Mouse (Mus musculus): ENCODE data around the gene Fam72a.

Gene Fam72a

GRCm38 (mm10) chr1:131527281-131528080 is at the start of gene Fam72a, which contains the start of gene Srgap2:
TSS of gene Fam72a (plus strand) at chr1:131527903.
TSS of gene Srgap2 (minus strand) at chr1:131527352.
- peak; percentile 97 to 98 for DNase-seq

GRCm38 (mm10) chr1:131478770-131479305 is 48.9 kb upstream of the Fam72a start:
- DNase-seq = no peak

GRCm38 (mm10) chr1:131481391-131481790 is 46.3 kb upstream of the Fam72a start:
- DNase-seq = no peak

GRCm38 (mm10) chr1:131482242-131482641 is 45.5 kb upstream of the Fam72a start:
- peak in 1 of 2 experiments; percentile 32 for DNase-seq

DNA sequence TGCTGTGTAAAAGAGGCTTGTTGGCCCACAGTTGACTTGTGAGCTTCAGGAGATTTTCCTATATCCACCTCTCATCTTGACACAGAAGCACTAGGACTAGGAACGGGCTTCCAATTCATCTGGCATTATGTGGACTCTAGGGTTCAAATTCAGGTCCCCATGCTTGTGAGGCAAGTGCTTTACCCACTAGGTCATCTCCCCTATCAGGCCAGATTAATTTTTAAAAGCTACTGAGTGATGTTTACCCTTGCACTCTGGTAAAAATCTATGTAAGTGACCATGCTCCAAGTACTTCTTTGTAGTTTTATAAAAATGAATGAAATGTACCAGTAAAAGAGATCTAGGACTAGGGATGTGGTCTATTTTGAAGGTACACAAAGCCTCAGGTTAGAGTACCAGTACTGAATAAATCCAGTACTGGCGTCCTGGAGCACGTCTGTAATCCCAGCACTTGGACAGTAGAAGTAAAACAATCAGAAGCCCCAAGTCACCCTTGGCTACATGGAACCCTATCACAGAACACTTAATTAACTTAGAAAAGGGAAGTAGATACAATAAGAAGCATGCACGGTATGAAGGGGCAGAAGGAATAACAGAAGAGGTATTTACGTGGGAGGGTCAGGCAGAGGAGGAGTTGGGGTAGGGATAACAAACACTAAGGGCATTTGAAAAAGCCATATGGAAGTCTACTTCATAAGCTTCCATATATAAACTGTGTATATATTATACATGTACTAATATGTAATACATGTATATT is 41.4 kb upstream of the Fam72a start:
- no peak for DNase-seq

DNA sequence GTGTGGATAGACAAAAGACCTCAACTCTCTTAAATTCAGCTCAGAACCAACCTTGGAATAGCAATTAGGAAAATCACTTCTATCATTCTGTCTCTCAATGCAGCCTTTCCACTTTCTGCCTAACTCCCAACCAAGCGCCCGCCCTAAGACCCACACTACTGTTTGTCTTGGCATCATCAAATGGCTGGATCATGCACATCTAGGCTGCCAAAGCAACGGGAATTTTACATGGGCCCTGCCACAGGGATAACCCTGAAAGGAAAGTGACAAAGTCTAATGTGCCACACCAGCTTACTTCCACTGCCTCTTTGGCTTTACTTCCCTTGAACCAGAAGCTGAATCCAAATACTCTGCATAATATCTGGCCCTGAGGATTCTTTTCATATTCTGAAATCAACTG is 38.4 kb upstream of the Fam72a start:
- no peak for DNase-seq

DNA sequence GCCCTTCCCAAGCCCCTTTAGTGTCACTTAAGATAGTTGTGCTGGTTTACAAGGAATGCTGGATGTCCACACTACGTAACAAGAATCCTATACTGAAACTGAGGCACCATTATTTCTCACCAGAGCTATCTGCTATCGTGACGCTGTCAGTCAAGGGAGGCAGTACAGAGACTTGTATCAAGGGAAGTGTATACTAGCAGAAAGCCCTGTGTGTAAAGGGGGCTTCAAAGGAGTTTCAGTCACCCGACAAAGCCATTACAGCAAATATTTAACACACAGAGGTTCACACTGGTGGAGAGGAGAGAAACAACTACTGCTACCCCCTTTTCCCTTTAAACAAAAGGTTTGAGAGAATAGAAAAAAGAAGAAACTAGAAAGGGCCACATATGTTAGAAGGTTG is 36.1 kb upstream of the Fam72a start:
- DNase-seq = no peak

GRCm38 (mm10) chr1:131492360-131492759 is 35.3 kb upstream of the Fam72a start:
- peak; percentile 33 to 57 for DNase-seq

GRCm38 (mm10) chr1:131493966-131494898 is 33.5 kb upstream of the Fam72a start:
- peak; percentile 41 to 64 for DNase-seq

- DNase-seq = no peak
These were observed 29.5 kb upstream of the Fam72a start for GRCm38 (mm10) chr1:131498231-131498630.

- no peak for DNase-seq
These were observed 26.0 kb upstream of the Fam72a start for GRCm38 (mm10) chr1:131501681-131502080.

- DNase-seq = no peak
These were observed 16.6 kb upstream of the Fam72a start for GRCm38 (mm10) chr1:131511131-131511530.

- DNase-seq = no peak
These were observed 15.8 kb upstream of the Fam72a start for GRCm38 (mm10) chr1:131511661-131512500.

GRCm38 (mm10) chr1:131513136-131513535 is 14.6 kb upstream of the Fam72a start:
- DNase-seq = peak; percentile 48 to 76

- no peak for DNase-seq
These were observed 13.5 kb upstream of the Fam72a start for GRCm38 (mm10) chr1:131514197-131514596.

GRCm38 (mm10) chr1:131516588-131516987 is 11.1 kb upstream of the Fam72a start:
- no peak for DNase-seq

DNA sequence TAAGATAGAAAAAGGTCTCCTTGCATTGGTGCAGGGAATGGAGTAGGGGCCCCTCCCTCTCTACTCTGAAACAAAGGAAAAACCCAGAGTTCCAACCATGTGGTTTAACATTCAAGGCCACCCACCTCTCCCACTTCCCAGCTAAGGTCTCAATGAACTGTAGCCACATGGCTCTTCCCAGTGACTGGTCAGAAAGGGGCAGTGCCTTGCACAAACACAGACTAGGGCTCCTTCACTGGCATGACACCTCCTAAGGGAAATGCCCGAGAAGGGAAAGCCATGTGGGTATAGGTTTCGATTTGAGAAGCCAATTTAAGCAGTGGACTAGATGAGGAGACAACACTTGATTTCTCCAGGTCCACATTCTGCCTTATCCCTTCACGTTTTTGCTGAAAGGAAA is 3.9 kb upstream of the Fam72a start:
- peak; percentile 46 to 49 for DNase-seq

GRCm38 (mm10) chr1:131525101-131525585 is 2.6 kb upstream of the Fam72a start:
- peak; percentile 61 to 64 for DNase-seq

DNA sequence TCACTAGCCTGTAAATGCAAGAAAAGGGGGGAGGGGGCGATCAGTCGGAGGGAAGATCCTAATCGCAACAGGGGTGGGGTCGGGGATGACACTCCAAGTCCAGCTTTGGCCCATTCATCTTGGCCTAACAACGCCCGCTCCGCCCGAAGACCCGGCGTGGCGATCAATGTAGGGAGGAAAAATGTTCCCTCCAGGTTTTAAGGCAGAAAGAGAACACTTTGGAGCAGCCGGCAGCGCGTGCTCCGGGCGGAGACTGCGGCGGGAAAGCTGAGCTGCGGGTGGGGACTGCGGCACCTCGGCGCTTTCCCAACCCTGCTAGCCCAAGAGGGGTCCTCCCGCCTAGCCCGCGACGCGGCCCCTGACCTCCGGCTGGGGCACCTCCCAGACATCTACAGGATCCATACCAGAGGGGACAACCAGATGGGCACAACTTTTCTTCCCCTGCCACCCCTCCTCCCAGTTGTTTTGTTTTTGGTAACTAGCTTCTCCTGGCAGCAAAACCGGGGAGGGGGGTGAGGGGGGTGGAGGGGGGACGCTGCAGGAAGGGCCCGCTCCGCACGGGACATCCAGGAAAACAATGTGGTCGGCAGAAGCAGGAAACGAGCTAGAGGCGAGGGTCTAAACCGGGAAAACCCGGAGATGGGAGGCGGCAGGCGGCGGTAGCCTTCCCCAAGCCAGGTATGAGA is 2.0 kb upstream of the Fam72a start:
- DNase-seq = peak; percentile 67 to 68

All from cerebellum, postnatal 25 days (tissue).